Mouse (Mus musculus) heart, adult 9 months (tissue): ENCODE results near the gene Cdc37.

Source experiments
- DNase-seq, 2 experiments: peaks; one replicate each; pipeline ENCODE4 v3.0.0; 2022; ENCODE audit warnings: low spot score in 2 of 2

Gene Cdc37

DNA sequence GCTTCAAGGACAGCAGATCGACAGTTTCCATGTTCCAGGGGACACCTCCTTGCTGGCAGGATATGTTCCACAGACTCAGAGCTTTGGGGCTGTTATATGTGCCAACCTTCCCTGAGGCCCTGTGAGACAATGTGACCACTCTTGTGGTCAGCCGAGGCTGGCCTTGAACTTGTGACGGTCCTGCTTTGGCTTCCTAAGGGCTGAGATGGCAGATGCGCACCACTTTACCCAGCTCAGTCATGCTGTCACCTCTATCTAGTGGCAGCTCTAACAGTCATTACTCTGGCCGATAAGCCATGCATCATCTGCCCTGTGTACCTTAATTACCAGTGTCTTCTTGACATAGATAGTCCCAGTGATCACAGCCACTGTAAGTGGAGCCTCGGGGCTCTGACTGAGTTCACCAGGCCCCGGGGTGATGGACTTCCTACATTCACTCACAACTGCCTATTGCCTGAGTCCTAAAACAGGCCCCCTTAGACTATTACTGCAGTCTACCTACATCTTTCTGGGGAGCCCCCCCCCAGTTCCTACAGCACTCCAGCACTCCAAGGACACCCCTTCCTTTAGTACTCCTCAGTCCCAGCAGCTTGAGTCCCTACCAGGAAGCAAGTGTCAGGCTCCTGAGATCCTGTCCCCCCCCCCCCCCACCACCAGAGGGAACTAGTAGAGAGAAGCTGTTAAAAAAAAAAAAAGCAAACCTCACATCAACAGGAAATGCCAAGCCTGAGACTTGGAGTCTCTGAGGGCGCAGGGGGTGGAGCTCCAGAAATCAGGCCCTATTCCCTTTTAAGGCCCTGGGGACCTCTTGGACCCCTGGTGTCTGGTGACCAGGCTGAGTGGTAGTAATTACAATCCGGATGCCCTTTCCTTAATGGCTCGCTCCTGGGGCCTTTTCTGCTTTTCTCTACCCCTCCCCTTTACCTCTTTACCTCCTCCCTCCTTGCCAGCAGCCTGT lies 17.6 kb upstream of the Cdc37 start:
- peak; percentile 57 to 66 for DNase-seq

DNA sequence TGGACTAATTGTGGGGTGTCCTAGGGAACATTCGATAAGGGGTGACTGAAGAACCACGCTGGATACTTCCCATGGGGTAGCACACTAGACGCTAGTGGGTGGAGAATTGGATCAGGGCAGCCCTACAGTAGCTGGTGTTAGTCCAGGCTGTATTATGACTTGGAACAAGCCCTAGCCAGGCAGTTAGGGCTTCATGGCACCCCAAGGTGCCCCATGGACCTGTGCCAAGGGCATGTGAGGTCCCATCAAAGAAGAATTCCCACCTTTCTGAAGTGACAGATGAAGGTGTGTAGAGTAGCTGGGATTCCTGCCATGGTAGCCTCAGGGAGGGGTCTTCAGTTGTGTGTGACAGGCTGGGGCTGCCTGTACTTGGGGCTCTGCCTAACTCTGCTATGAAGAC lies 16.7 kb upstream of the Cdc37 start:
- no peak for DNase-seq

DNA sequence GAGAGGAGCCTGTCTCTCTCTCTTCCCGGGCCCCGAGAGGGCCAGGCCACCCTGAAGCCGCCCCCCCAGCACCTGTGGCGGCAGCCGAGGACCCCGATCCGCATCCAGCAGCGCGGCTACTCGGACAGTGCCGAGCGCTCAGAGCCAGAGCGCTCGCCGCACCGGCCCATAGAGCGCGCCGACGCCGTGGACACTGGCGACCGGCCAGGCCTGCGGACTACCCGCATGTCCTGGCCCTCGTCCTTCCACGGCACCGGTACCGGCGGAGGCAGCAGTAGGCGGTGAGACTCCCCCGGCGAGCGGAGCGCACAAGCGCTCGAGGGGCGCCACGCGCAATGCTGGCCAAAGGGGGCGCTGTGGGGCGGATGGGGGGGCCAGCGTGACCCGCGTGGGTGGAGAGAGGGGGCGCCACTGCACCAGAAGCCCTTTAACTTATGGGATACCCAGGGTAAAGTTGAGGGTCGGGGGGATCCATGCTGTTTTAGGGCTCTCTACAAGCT lies 16.2 kb upstream of the Cdc37 start:
- DNase-seq, result peak; percentile 30 to 49

DNA sequence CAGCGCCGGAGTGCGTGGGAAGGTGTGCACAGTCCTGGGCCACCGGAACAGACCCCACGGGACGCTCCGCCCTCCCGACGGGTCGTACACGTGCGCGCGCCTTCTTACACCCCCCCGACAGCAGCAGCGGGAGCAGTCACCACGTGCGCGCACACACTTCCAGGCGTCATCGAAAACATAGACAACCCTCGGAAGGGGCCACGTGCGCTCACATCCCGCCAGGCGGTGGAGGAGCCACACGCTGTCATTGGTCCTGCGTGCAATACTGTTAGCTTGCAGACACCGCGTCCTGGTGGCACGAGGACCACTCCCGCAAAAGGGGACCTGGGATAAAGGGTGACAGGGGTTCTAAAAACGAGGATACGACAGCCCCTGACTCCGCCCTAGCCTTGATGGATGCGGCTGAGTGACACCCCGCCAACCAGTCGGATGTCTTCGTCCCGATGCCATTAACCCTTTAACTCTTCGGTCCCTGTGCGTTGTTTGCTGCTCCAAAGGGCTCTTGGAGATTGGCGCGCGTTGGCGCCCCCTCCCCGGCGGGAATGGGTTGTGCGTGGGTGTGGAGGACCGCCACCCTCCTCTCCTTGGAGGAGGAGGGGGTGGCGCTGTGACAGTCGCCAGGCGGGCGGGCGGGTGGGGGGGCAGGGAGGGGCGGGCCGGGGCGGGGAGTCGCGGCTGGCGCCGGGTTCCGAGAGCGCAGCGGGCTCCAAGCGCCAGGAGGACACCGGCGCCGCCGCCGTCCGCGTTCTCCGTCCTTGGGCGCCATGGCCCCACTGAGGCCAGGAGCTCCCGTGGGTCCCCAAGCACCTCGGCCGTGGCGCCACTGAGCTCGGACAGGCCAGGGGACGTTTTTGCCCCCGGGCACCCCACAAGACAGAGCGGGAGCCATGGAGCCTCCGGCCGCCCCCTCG lies 15.5 kb upstream of the Cdc37 start, which contains the start of gene Pde4a:
Pde4a (plus strand) TSS at position 674 of the 911 bp plus-strand sequence.
- DNase-seq, result peak; percentile 47 to 69

DNA sequence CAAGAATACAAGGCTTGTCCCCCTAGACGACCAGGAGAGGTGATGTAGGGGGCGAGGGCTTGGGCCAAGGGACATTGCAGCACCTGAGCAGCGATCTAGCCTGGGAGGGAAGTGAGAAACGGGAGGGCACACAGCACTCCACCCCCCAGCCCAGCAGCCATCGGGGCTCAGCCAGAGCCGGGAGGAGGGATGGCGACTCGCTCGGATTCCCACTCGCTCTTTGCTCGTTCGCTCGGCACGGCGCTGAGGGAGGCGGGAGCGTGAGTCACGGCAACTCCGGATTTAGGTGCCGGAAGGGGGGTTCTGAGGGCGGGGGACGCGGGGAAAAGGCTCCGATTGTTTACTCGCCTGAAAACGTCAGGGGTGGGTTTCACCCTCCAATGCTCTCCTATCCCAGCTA lies 14.3 kb upstream of the Cdc37 start:
- no peak for DNase-seq

DNA sequence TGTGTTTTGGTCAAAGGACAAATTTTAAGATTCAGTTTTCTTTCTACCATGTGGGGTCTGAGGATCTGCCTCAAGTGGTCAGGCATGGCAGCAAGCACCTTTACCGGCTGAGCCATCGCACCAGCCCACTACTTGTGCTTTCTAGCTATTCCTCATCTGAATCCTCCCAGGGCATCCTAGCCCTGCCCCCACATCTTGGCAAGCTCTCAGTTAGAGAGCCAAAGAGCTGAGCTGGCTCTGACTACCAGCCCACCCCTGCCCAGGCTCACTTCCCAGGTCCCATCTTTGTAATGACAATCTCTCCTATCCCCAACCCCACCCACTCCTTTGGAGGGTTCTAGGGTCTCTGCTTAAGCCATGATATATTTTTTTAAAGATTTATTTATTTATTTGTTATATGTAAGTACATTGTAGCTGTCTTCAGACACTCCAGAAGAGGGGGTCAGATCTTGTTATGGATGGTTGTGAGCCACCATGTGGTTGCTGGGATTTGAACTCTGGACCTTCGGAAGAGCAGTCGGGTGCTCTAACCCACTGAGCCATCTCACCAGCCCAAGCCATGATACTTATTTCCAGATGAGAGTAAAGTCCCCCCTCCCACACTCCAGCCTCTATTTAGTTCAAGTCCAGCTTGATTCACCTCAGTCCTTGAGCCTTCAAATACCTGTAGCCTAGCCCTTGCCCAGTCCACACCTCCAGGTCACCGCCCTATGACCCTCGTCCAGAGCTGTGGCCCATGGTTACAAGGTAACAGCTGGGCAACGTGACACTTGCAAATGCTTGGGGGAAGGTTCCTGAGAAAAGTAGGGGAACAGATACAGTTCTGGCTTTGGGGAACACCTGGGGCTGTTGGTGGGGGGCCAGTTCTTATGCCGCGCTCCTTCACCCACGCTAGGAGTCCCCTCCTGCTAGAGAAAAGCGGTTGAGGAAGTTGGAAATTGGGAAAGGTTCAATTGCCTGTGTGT lies 13.6 kb upstream of the Cdc37 start:
- DNase-seq, result no peak

DNA sequence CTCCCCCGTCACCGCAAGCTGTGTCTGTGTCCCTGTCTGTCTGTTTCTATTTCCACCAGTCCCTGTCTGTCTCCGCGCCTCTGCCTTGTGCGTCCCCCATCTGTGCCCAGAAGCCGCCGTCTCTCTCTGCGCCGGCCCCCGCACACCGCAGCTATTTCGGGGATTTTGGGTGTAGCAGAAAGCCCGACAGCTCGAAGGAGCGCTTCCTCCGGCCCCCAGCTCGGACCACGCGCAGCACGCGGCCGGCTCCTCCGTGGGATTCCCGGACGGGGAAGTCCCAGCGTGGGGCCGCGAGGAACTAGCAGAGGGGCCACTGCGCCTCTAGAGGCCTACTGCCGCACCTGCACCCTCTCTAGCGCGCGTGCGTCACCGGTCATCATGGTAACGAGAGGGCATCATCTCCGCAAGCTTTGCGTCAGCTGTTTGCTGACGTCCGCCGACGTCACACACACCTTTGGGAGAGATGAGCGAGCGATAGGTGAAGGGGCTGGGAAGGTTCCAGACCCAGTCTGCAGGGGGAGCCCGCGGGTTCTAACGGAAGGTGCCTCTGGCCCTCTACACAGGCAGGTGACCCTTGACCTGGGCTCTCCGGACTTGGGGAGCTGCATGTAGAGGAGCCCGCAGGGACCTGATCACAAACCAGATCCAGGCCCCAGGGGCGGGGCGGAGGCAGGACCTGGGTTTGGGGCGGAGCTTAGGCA lies 11.6 kb upstream of the Cdc37 start:
- peak; percentile 83 to 84 for DNase-seq

DNA sequence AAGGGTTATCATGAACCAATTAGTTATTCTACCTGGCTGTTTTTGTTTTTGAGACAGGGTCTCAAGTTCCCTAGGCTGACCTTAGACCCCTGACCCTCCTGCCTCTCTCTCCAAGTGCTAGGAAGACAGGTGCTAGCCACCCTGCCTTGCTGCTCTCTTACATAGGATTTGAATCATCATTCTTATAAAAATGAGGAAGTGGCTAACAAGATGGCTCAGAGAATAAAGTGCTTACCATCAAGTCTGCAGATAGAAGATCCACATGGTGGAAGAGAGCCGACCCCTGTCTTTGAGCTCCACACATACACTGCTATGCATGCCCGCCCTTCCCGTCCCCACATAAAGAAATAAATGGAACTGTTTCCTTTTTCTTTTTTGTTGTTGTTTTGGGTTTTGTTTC lies 5.0 kb upstream of the Cdc37 start:
- DNase-seq, result no peak

DNA sequence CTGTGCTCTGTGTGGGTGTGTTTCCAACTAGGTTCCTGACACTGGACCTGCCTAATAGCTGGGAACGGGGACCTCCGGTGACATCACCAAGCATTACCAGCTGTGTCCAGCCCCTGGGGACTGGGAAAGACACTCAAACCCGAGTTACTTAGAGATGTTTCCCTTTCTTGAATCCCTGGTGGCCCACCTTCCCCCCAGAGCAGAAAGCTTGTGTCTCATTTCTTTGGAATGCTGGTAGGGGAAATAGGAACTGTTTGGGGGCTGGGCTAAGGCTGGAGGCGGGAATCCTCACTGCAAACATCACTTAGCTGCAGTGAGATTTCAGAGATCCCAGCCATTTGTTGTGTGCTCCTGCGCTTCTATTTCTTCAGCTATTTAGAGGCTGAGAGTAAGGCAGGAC lies 4.1 kb upstream of the Cdc37 start:
- peak in 1 of 2 experiments; percentile 21 for DNase-seq

DNA sequence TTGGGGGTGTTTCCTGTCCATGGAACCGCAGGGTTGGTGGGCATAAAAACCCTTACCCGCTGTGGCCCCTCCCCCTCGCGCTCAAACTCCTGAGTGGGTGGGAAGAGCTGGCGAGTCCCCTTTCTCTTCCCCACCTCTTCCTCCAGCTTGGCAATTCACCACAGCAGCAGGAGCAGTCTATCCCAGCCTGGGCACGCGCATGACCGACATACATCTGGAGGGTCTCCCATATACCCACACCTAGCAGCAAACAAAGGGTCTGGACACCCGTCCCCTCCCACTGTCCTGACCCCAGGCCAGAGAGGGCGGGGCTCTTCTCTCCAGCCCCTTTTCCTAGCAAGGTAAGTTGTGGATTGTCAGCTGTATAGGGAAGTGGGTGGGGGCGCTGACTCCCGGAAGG lies 3.5 kb upstream of the Cdc37 start:
- DNase-seq, result no peak

DNA sequence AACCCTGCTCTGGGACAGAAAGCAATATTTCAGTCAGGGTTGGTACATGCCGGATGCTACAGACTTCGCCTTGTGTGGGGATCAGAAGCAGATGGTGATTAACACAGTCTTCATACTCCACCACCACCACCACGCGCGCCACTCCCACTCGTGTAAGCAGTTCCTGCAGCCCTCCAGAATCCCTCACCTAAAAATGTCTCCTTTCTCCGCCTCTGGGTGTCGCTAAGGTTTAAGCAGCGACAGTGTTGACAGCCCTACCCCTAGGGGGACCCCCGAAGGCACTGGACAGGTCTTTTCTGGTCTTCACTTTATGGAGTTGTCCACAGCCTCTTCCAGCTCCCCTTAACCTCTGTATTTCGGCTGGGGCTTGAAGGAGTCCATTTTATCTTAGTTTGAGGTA lies 2.9 kb upstream of the Cdc37 start:
- DNase-seq, result no peak

DNA sequence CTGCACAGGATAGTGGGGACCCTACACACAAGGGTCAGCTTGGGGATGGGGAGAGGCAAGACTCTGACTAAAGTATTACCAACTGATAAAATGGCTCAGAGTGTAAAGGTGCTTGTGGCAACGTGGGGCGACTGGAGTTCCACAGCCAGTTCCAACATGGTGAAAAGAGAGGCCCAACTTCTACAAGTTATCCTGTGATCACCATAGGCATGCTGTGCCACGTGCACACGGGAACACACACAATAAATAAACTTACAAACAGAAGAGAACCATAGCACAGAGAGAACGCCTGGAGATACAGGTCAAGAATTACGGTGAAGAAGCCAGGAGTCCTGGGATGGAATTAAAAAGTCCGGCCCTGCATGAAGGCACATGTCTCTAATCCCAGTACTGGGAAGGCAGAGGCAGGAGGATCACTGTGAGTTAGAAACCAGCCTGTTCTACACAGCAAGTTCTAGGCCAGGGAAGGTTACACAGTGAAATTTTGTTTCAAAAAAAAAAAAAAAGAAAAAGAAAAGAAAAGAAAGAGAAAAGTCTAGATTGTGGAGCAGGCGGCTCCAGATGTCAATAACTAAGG lies 617 bp downstream of the Cdc37 start:
- DNase-seq, result no peak

DNA sequence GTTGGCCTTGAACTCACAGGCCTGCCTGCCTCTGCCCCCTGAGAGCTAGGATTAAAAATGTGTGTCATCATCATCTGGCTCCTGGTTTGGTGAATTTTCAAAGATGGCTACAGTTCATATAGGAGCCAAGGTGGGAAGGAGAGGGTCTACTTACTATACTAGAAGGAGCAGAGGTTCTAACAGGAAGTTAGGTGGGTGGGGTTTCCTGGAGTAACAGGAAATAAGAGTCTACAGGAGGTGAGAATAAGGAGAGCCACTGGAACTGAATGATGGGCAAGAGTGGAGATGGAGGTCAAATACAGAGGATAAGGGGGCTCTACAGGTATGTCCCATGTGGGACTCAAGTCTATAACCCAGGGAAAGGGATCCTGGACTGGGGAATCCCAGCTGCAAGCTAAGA lies 1.4 kb downstream of the Cdc37 start:
- no peak for DNase-seq

DNA sequence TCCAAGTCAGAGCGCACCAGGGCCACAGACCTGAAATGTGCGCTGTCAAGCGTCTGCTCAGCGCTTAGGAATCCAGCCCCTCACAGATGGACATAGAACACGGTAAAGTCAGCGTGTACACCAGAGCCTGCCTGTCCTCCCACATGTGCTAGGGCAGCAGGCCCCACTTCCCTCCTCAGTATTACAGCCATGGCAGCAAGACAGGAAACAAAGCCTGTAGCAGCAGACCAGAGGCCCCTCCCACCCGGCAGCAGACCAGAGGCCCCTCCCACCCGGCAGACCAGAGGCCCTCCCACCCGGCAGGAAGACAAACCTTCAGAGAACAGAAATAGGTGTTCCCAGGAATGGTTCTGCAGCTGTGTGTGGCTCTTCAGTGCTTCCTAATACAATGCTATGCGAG lies 3.1 kb downstream of the Cdc37 start:
- DNase-seq, result no peak

DNA sequence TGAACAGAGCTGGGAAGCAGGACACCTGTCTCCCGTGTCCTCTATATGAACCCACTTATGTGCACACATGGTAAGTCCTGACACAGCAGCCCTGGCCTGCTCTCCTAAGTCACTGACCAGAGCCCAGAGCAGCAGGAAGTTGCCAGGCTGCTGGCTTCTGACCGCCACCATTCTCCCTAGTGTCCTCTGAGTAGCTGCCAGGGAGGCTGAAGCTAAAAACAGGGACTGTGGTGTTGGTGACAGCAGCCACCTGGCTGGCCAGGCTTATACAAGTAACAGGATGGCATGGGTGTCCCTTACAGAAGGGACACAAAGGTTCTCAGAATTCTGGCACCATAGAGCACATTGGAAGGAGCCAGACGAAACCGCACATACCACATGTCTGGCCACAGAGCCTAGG lies 4.4 kb downstream of the Cdc37 start:
- DNase-seq, result peak; percentile 67 to 71

DNA sequence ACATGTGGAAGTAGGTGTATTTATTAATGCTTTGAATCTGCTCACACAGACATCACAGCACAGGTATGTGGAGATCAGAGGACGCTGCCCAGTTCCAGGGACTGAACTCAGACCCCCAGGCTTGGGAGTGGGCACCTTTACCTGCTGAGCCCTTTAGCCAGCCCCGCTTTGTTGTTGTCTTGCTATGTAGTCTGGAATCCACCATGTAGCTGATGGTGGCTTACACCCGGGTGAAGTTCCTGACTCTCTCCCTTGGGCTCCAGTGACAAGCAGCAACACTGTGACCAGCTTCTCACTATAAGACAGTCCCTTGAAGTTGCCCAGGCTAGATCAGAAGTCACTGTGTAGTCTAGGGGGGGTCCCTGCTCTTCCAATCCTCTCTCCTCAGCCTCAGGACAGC lies 5.4 kb downstream of the Cdc37 start:
- DNase-seq, result no peak

DNA sequence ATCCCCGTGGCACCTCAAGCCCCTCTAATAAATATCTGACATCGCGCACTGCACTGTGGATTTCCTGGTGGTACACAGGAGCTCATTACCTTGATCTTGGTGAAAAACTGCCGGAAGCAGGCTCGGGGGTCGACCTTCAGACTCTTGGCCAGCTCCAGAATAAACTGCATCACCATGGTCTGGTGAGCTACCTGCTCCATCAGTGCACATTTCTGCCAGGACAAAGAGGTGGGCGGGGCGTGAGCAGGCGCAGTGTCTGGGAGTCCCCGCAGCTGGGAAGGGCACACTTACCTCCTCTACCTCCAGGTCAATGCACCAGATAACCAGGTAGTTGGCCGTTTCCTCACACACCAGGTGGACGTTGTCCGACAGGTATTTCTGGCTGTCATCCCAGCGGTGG lies 7.9 kb downstream of the Cdc37 start:
- DNase-seq, result peak in 1 of 2 experiments; percentile 0

DNA sequence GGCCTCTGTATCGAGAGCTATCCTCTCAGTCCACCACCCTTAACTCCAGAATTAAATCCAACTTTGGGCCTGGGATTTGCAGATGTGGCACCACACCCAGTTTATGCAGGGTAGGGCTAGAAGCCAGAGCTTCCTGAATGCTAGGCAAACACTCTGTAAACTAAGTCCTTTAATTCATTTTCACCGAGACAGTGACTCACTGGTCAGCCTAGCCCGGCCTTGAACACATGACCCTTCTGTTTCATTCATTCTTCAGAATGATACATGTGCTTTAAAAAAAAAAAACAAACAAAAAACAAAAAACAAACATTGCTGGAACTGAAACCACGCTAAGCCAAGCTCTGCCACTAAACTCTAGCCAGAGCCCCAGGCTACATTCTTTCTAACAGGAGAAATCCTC lies 11.4 kb downstream of the Cdc37 start:
- no peak for DNase-seq

DNA sequence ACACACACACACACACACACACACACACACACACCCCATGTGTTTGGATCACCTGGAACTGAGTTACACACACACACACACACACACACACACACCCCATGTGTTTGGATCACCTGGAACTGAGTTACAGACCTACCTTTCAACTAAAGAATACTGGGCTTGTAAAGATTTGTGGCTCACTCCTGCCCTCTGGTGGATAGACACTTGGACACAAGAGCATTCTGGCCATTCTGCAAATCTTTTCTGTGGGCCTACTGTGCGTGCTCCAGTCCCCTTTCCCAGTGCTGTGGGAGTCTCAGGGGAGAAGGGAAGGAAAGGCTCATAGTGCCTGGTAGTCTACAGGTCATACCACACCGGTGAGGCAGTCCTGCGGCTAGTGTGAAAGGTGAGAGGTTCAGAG lies 12.6 kb downstream of the Cdc37 start:
- DNase-seq, result no peak

DNA sequence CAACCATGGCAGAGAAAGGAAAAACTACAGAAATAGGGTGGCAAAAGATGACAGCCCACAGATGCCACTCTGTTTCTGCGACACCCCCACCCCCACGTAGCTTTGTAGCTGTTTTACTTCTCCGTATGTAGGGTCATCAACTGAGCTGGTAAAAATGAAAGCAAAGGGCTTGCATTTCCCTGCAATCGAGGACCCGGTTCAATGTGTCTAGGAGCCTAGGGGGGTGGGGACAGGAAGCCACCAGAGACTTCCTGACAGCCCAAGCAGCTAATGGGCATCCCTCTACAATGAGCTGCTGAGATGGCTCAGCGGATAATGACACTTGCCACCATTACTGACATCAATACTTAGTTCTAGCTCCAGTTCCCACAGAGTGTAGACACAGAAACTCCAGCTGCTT lies 13.4 kb downstream of the Cdc37 start:
- DNase-seq, result no peak
